Mouse (Mus musculus) frontal cortex, postnatal 14 days (tissue): ENCODE measurements around the gene Lrrc1.

Source experiments
- DNase-seq, 2 experiments: peaks; one replicate each; pipeline ENCODE4 v3.0.0; 2022; ENCODE audit warnings: low spot score in 2 of 2

Gene Lrrc1

GRCm38 (mm10) chr9:77427292-77428114 is 117.2 kb downstream of the Lrrc1 start:
- no peak for DNase-seq

GRCm38 (mm10) chr9:77426110-77426509 is 118.6 kb downstream of the Lrrc1 start:
- DNase-seq = no peak

GRCm38 (mm10) chr9:77425553-77425952 is 119.1 kb downstream of the Lrrc1 start:
- no peak for DNase-seq

GRCm38 (mm10) chr9:77420200-77420585 is 124.5 kb downstream of the Lrrc1 start:
- DNase-seq = no peak

GRCm38 (mm10) chr9:77419501-77420199 is 125.0 kb downstream of the Lrrc1 start:
- DNase-seq = no peak

- no peak for DNase-seq
Observed at GRCm38 (mm10) chr9:77418800-77419199, 125.9 kb downstream of the Lrrc1 start.

- no peak for DNase-seq
Observed at GRCm38 (mm10) chr9:77416486-77416885, 128.2 kb downstream of the Lrrc1 start.

GRCm38 (mm10) chr9:77416002-77416401 is 128.7 kb downstream of the Lrrc1 start:
- no peak for DNase-seq

GRCm38 (mm10) chr9:77411830-77412425 is 132.7 kb downstream of the Lrrc1 start:
- DNase-seq = no peak

- no peak for DNase-seq
Observed at GRCm38 (mm10) chr9:77410968-77411367, 133.7 kb downstream of the Lrrc1 start.

- no peak for DNase-seq
Observed at GRCm38 (mm10) chr9:77410524-77410923, 134.1 kb downstream of the Lrrc1 start.

GRCm38 (mm10) chr9:77408053-77408603 is 136.5 kb downstream of the Lrrc1 start:
- DNase-seq = no peak

- DNase-seq = no peak
Observed at GRCm38 (mm10) chr9:77406906-77407305, 137.8 kb downstream of the Lrrc1 start.

- no peak for DNase-seq
Observed at GRCm38 (mm10) chr9:77404458-77404857, 140.2 kb downstream of the Lrrc1 start.

GRCm38 (mm10) chr9:77403961-77404360 is 140.7 kb downstream of the Lrrc1 start:
- DNase-seq = no peak

- no peak for DNase-seq
Observed at GRCm38 (mm10) chr9:77402971-77403370, 141.7 kb downstream of the Lrrc1 start.

GRCm38 (mm10) chr9:77399801-77400200 is 144.9 kb downstream of the Lrrc1 start:
- DNase-seq = no peak

- DNase-seq = no peak
Observed at GRCm38 (mm10) chr9:77398856-77399631, 145.6 kb downstream of the Lrrc1 start.

- no peak for DNase-seq
Observed at GRCm38 (mm10) chr9:77397027-77397426, 147.6 kb downstream of the Lrrc1 start.

- no peak for DNase-seq
Observed at GRCm38 (mm10) chr9:77391248-77391647, 153.4 kb downstream of the Lrrc1 start.

- DNase-seq = no peak
Observed at GRCm38 (mm10) chr9:77388956-77389355, 155.7 kb downstream of the Lrrc1 start.

GRCm38 (mm10) chr9:77386751-77387150 is 157.9 kb downstream of the Lrrc1 start:
- DNase-seq = no peak
